Comparison of ENCODE assay signal across 8 mouse cellular contexts in genomic region chr1:180812463-180813408, GRCm38 (mm10). TPM values are rescaled to one million over a fixed set of nuclear protein-coding genes. Genes with fewer than 3 reads are reported as not detected.
DNase-seq lines count a peak whose midpoint lies in the region; ATAC-seq and TF ChIP-seq lines count a peak whose summit lies in the region.

No protein-coding gene starts in this region.

- H3K27me3 ChIP-seq in forebrain, embryonic 16.5 days (replicated peaks; ENCODE audit: control insufficient read depth, insufficient read depth, low read length) = no peaks in the 10 kb centered on the region
- H3K27me3 ChIP-seq in neural tube, embryonic 13.5 days = no peaks in the 10 kb centered on the region

- peaks cover 41% of the 10 kb centered on the region for H3K4me1 ChIP-seq in forebrain, embryonic 16.5 days (replicated peaks; ENCODE audit: control insufficient read depth, insufficient read depth, low read length)
- H3K4me1 ChIP-seq in neural tube, embryonic 13.5 days (replicated peaks) = peaks cover 53% of the 10 kb centered on the region

- peak overlapping the region; percentile 88 for H3K4me3 ChIP-seq in forebrain, embryonic 16.5 days (replicated peaks; ENCODE audit: low read length)
- peak overlapping the region; percentile 81 for H3K4me3 ChIP-seq in layer of hippocampus, adult 2 months
- H3K4me3 ChIP-seq in neural tube, embryonic 13.5 days = peak overlapping the region; percentile 97

- no peaks in the 10 kb centered on the region for H3K9me3 ChIP-seq in forebrain, embryonic 16.5 days (ENCODE audit: control insufficient read depth, low read length)
- H3K9me3 ChIP-seq in neural tube, embryonic 13.5 days = no peaks in the 10 kb centered on the region

- H3K4me2 ChIP-seq in forebrain, embryonic 16.5 days (ENCODE audit: low read length) = peak overlapping the region; percentile 44; the same call in 1 of the 2 replicates
- H3K4me2 ChIP-seq in neural tube, embryonic 13.5 days = peak overlapping the region; percentile 65

- H3K9ac ChIP-seq in forebrain, embryonic 16.5 days (replicated peaks; ENCODE audit: low read depth, low read length) = peak overlapping the region; percentile 100
- H3K9ac ChIP-seq in neural tube, embryonic 13.5 days = peak overlapping the region; percentile 100

- peak; percentile 45 for ATAC-seq in forebrain, embryonic 16.5 days
- ATAC-seq in neural tube, embryonic 13.5 days (ENCODE audit: low read depth) = peak; percentile 29

- no peak for TF ChIP-seq CTCF in layer of hippocampus, adult 2 months (conservative IDR thresholded peaks at IDR 0.05)

- peaks cover 16% of the 10 kb centered on the region for H3K36me3 ChIP-seq in forebrain, embryonic 16.5 days (ENCODE audit: control insufficient read depth, insufficient read depth)
- H3K36me3 ChIP-seq in neural tube, embryonic 13.5 days = peaks cover 26% of the 10 kb centered on the region

- H3K27ac ChIP-seq in forebrain, embryonic 16.5 days (ENCODE audit: low read length) = peak overlapping the region; percentile 99
- peak overlapping the region; percentile 96 for H3K27ac ChIP-seq in layer of hippocampus, adult 2 months
- H3K27ac ChIP-seq in neural tube, embryonic 13.5 days (replicated peaks) = peak overlapping the region; percentile 100

- peak; percentile 55 for DNase-seq in ES-CJ7 (ENCODE audit: low read depth, low spot score)
- DNase-seq in cerebellum, adult 18-20 months = peak; percentile 50 to 66
- DNase-seq in heart, postnatal 4 days = peak; percentile 65
- peak in 1 of 2 experiments; percentile 53 for DNase-seq in layer of hippocampus, adult 2 months (ENCODE audit: low spot score in 2 of 2)
- peak; percentile 53 to 66 for DNase-seq in lung, adult 18-20 months
- peak; percentile 68 for DNase-seq in testis, postnatal 14 days (ENCODE audit: low spot score)

- WGBS in forebrain, embryonic 16.5 days = under 1% methylated on average over 69 of the region's 71 CpGs
- under 1% methylated on average over 71 of the region's 71 CpGs for WGBS in neural tube, embryonic 13.5 days

RNA-seq across cellular contexts. Expression of gene H3f3a, which starts 1.0 kb away (rescaled TPM):
- polyA plus RNA-seq in forebrain, embryonic 16.5 days (2015; fragmentation: Nextera tagmentation; extraction: Ambion mirVana) = 3,503 and 3,633 TPM in 2 replicates
- 1,000 to 10,000 TPM in 1 of 2 experiments, 100 to 1,000 TPM in 1; 959 to 1,008 TPM for total RNA-seq in heart, postnatal 4 days (2021)
- total RNA-seq in layer of hippocampus, adult 2 months (2021) = 100 to 1,000 TPM; 319 to 351 TPM
- 3,608 and 3,867 TPM in 2 replicates for polyA plus RNA-seq in neural tube, embryonic 13.5 days (2015; fragmentation: Nextera tagmentation; extraction: Ambion mirVana)

RNA-seq across cellular contexts. Expression of gene Sde2, which starts 38.2 kb away (rescaled TPM):
- 36.6 and 41.9 TPM in 2 replicates for polyA plus RNA-seq in forebrain, embryonic 16.5 days (2015; fragmentation: Nextera tagmentation; extraction: Ambion mirVana)
- total RNA-seq in heart, postnatal 4 days (2021) = 10 to 100 TPM; 17.7 to 19.8 TPM
- 10 to 100 TPM; 22.9 TPM for total RNA-seq in layer of hippocampus, adult 2 months (2021)
- 25.7 and 33.7 TPM in 2 replicates for polyA plus RNA-seq in neural tube, embryonic 13.5 days (2015; fragmentation: Nextera tagmentation; extraction: Ambion mirVana)
